Mouse (Mus musculus) liver, adult 2 months (tissue): ENCODE measurements at regions not wholly inside any gene's neighbourhood (a gene's known extent, or its start where the extent isn't known, plus 50 kb on each side); places are given as distances from the start of the nearest gene placed in this dataset.

Source experiments
- CTCF ChIP-seq: fragments of 200-500 bp; IDR thresholded peaks from 2 replicates; pipeline ENCODE4 v1.5.1; 2011; ENCODE audit warnings: low read depth, low read length, control low read depth
- POLR2A ChIP-seq: fragments of 200-500 bp; IDR thresholded peaks from 2 replicates; pipeline ENCODE4 v1.6.1; 2011; ENCODE audit warnings: low read length, control low read depth; ENCODE audit not compliant: insufficient read depth; ENCODE audit errors: extremely low read depth

DNA sequence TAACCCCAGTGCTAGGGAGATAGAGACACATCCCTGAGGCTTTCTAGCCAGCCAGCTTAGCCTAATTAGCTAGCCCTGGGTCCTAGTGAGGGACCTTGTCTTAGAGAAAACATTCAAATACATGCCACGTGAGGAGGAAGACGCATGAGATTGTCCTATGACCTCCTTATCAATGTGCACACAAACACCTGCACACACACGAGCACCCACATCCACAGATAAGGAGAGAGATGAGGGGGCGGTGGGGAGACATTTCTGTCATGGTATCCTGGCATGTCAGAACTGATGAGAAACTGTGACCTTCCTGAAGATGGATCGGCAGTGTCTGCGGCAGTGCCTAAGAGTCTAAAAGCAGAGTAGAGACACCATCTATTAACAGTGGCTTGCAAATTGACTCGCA is 180.8 kb upstream of the Rad23b start:
- TF ChIP-seq CTCF (no peak), POLR2A (no peak)
